Comparison of ENCODE assay signal across 18 mouse cellular contexts in the genomic region with DNA sequence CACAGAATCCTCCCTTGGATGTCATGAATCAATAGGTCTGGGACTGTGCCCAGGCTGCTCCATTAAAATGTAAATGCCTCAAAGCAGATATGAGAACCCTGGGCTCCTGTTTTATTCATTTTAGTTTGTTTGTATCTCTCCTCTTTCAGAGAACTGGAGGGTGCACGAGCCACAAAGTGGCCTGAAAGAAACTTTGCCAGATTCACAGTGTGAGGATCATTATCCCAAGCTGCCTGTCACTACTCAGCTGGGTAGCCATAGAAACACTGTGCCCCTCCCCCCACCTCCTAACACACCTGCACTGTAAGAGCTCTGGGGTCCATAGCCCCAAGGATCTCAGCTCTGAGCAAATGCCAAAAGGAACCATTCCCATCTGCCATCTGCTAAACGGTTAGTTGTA.
A peak's percentile ranks its signal among the peaks of the same experiment; 100 is the strongest.
DNase-seq lines count a peak whose midpoint lies in the region; ATAC-seq and TF ChIP-seq lines count a peak whose summit lies in the region.
"Had no signal": no experiment of that assay in that cellular context is flagged by ENCODE, and none has a peak within 500 bp of the region (broad histone marks: within the 10 kb centered on the region; RNA-seq: fewer than 3 reads in every experiment).

No protein-coding gene starts in this region.

- TF ChIP-seq EP300 in stomach, postnatal 0 days (optimal IDR thresholded peaks at IDR 0.05), result no peak

- H3K4me1 ChIP-seq in neural tube, embryonic 12.5 days, result peaks cover 5% of the 10 kb centered on the region; the same call in 1 of the 2 replicates
- H3K4me1 ChIP-seq in neural tube, embryonic 15.5 days, result peaks cover 2% of the 10 kb centered on the region; the same call in 1 of the 2 replicates
- H3K4me1 ChIP-seq in forebrain, postnatal 0 days (ENCODE audit: insufficient read depth), result 0 out of 2 replicates have a peak, but pooled peaks cover 7% of the 10 kb centered on the region
- H3K4me1 ChIP-seq in midbrain, embryonic 13.5 days (replicated peaks), result peaks cover 20% of the 10 kb centered on the region
- no peaks in the 10 kb centered on the region for H3K4me1 ChIP-seq in stomach, postnatal 0 days (replicated peaks; ENCODE audit: control insufficient read depth, insufficient read depth)
- H3K4me1 ChIP-seq: megakaryocyte, embryonic 14.5 days had no signal

- H3K4me3 ChIP-seq in neural tube, embryonic 12.5 days, result no peak overlapping the region
- no peak overlapping the region for H3K4me3 ChIP-seq in neural tube, embryonic 15.5 days (replicated peaks)
- H3K4me3 ChIP-seq in forebrain, postnatal 0 days (ENCODE audit: low read depth, low read length), result no peak overlapping the region
- no peak overlapping the region for H3K4me3 ChIP-seq in midbrain, embryonic 13.5 days (replicated peaks)
- no peak overlapping the region for H3K4me3 ChIP-seq in stomach, postnatal 0 days (ENCODE audit: low read depth, low read length)
- H3K4me3 ChIP-seq: megakaryocyte, embryonic 14.5 days had no signal

- no peaks in the 10 kb centered on the region for H3K27me3 ChIP-seq in neural tube, embryonic 12.5 days (replicated peaks)
- no peaks in the 10 kb centered on the region for H3K27me3 ChIP-seq in neural tube, embryonic 15.5 days (replicated peaks)
- H3K27me3 ChIP-seq in forebrain, postnatal 0 days (ENCODE audit: insufficient read depth, low read length), result no peaks in the 10 kb centered on the region
- no peaks in the 10 kb centered on the region for H3K27me3 ChIP-seq in midbrain, embryonic 13.5 days
- H3K27me3 ChIP-seq in stomach, postnatal 0 days (ENCODE audit: control insufficient read depth, insufficient read depth, low read length), result no peaks in the 10 kb centered on the region
- H3K27me3 ChIP-seq: megakaryocyte, embryonic 14.5 days had no signal

- H3K4me2 ChIP-seq in neural tube, embryonic 12.5 days (replicated peaks), result no peak overlapping the region
- no peak overlapping the region for H3K4me2 ChIP-seq in neural tube, embryonic 15.5 days
- no peak overlapping the region for H3K4me2 ChIP-seq in forebrain, postnatal 0 days (ENCODE audit: low read depth)
- H3K4me2 ChIP-seq in midbrain, embryonic 13.5 days (replicated peaks), result no peak overlapping the region
- H3K4me2 ChIP-seq in stomach, postnatal 0 days (replicated peaks; ENCODE audit: low read depth), result no peak overlapping the region

- no peak overlapping the region for H3K9ac ChIP-seq in neural tube, embryonic 12.5 days
- H3K9ac ChIP-seq in neural tube, embryonic 15.5 days (replicated peaks), result no peak overlapping the region
- H3K9ac ChIP-seq in forebrain, postnatal 0 days, result no peak overlapping the region
- H3K9ac ChIP-seq in midbrain, embryonic 13.5 days (replicated peaks), result no peak overlapping the region
- no peak overlapping the region for H3K9ac ChIP-seq in stomach, postnatal 0 days (ENCODE audit: low read length)
- H3K9ac ChIP-seq: liver, postnatal 0 days had no signal

- no peak overlapping the region for H3K27ac ChIP-seq in neural tube, embryonic 12.5 days
- H3K27ac ChIP-seq in neural tube, embryonic 15.5 days (replicated peaks), result no peak overlapping the region
- no peak overlapping the region for H3K27ac ChIP-seq in forebrain, postnatal 0 days (ENCODE audit: low read depth, low read length)
- peak overlapping the region; percentile 57; the same call in 1 of the 2 replicates for H3K27ac ChIP-seq in midbrain, embryonic 13.5 days
- H3K27ac ChIP-seq in stomach, postnatal 0 days (replicated peaks), result no peak overlapping the region

- TF ChIP-seq CTCF in forebrain, postnatal 0 days (IDR thresholded peaks at IDR 0.05; ENCODE audit: low read depth), result no peak
- no peak for TF ChIP-seq CTCF in stomach, postnatal 0 days (IDR thresholded peaks at IDR 0.05; ENCODE audit: low read depth)

- WGBS in neural tube, embryonic 12.5 days, result 32% methylated on average over 2 of the region's 2 CpGs
- 16% methylated on average over 2 of the region's 2 CpGs for WGBS in neural tube, embryonic 15.5 days
- 5% methylated on average over 2 of the region's 2 CpGs for WGBS in forebrain, postnatal 0 days
- WGBS in midbrain, embryonic 13.5 days, result 16% methylated on average over 2 of the region's 2 CpGs
- WGBS in stomach, postnatal 0 days, result 42% methylated on average over 2 of the region's 2 CpGs

- no peaks in the 10 kb centered on the region for H3K9me3 ChIP-seq in neural tube, embryonic 12.5 days
- no peaks in the 10 kb centered on the region for H3K9me3 ChIP-seq in neural tube, embryonic 15.5 days (replicated peaks)
- H3K9me3 ChIP-seq in forebrain, postnatal 0 days (ENCODE audit: low read length), result no peaks in the 10 kb centered on the region
- H3K9me3 ChIP-seq in midbrain, embryonic 13.5 days, result no peaks in the 10 kb centered on the region
- no peaks in the 10 kb centered on the region for H3K9me3 ChIP-seq in stomach, postnatal 0 days (ENCODE audit: control insufficient read depth, low read length)
- H3K9me3 ChIP-seq: G1E had no signal

- peak; percentile 87 for ATAC-seq in neural tube, embryonic 12.5 days (ENCODE audit: low FRiP score, low read depth)
- ATAC-seq in neural tube, embryonic 15.5 days (ENCODE audit: low FRiP score), result no peak
- ATAC-seq in forebrain, postnatal 0 days, result peak; percentile 85
- ATAC-seq in midbrain, embryonic 13.5 days, result peak; percentile 88
- ATAC-seq in stomach, postnatal 0 days (ENCODE audit: low FRiP score, low TSS enrichment), result no peak
- ATAC-seq: CD4-positive, CD25-positive, alpha-beta regulatory T cell, adult 4 months; liver, postnatal 0 days had no signal

- peak; percentile 47 for DNase-seq in forebrain, postnatal 0 days
- DNase-seq in kidney, postnatal 36 days, result no peak
- DNase-seq in stomach, postnatal 0 days (ENCODE audit: low spot score), result no peak
- no peak for DNase-seq in cerebellum, adult 11-12 months
- DNase-seq: cerebellum, adult 18-20 months; gastrocnemius, postnatal 14 days; kidney, adult 2 months; kidney, postnatal 25 days; layer of hippocampus, adult 9-11 months; liver, postnatal 0 days; lung, postnatal 14 days; thymus, postnatal 14 days had no signal

- no peaks in the 10 kb centered on the region for H3K36me3 ChIP-seq in neural tube, embryonic 12.5 days
- no peaks in the 10 kb centered on the region for H3K36me3 ChIP-seq in neural tube, embryonic 15.5 days
- no peaks in the 10 kb centered on the region for H3K36me3 ChIP-seq in forebrain, postnatal 0 days (ENCODE audit: insufficient read depth)
- H3K36me3 ChIP-seq in midbrain, embryonic 13.5 days, result no peaks in the 10 kb centered on the region
- H3K36me3 ChIP-seq in stomach, postnatal 0 days (ENCODE audit: control insufficient read depth, insufficient read depth, low read length), result no peaks in the 10 kb centered on the region
- H3K36me3 ChIP-seq: G1E had no signal

Comparison
In these comparisons a context has a peak if more than half of its experiments do, and no peak if none do; other contexts are left out.
1. ATAC-seq: peak in neural tube, embryonic 12.5 days (single experiment), forebrain, postnatal 0 days (single experiment) and midbrain, embryonic 13.5 days (single experiment); none in neural tube, embryonic 15.5 days (single experiment) and stomach, postnatal 0 days (single experiment).